Mouse (Mus musculus) hindbrain, postnatal 0 days (tissue): ENCODE measurements around the gene Rasgef1b. TPM values are rescaled to one million over a fixed set of nuclear protein-coding genes. Genes with fewer than 3 reads are reported as not detected.

Experiments used
- ATAC-seq: fragments of 200-750 bp; cut with Nextera tagmentation; 2 replicates; pipeline ENCODE4 v1.8.0; 2017; ENCODE audit warnings: mild to moderate bottlenecking, moderate TSS enrichment, moderate library complexity
- DNase-seq: peaks from one replicate; pipeline ENCODE4 v3.0.0-alpha.2; 2015; ENCODE audit warnings: low spot score
- H3K27ac ChIP-seq: fragments of 300-500 bp; sonication (generic); 2 replicates; pipeline ENCODE4 v1.5.1; 2014; ENCODE audit warnings: mild to moderate bottlenecking
- H3K27me3 ChIP-seq: fragments of 300-500 bp; sonication (generic); 2 replicates; pipeline ENCODE4 v1.6.1; 2014; ENCODE audit warnings: low read length, mixed read lengths; ENCODE audit not compliant: insufficient read depth
- H3K36me3 ChIP-seq: fragments of 300-500 bp; sonication (generic); 2 replicates; pipeline ENCODE4 v1.6.1; 2014; ENCODE audit warnings: low read length, mixed read lengths; ENCODE audit not compliant: insufficient read depth
- H3K4me1 ChIP-seq: fragments of 300-500 bp; sonication (generic); 2 replicates; pipeline ENCODE4 v1.6.1; 2014; ENCODE audit warnings: antibody characterized with exemption, low read length, mixed read lengths; ENCODE audit not compliant: insufficient read depth
- H3K4me2 ChIP-seq: fragments of 300-500 bp; sonication (generic); 2 replicates; pipeline ENCODE4 v1.6.1; 2014; ENCODE audit warnings: low read depth, mild to moderate bottlenecking, low read length, moderate library complexity, mixed read lengths
- H3K4me3 ChIP-seq: fragments of 300-500 bp; sonication (generic); 2 replicates; pipeline ENCODE4 v1.5.1; 2014; ENCODE audit warnings: low read length
- H3K9ac ChIP-seq: fragments of 300-500 bp; sonication (generic); replicated peaks from 2 replicates; pipeline ENCODE4 v1.6.1; 2014; ENCODE audit warnings: mild to moderate bottlenecking, low read length, moderate library complexity, mixed read lengths
- H3K9me3 ChIP-seq: fragments of 300-500 bp; sonication (generic); 2 replicates; pipeline ENCODE4 v1.6.1; 2016; ENCODE audit warnings: low read length, mixed read lengths
- CTCF ChIP-seq: IDR thresholded peaks from 2 replicates; pipeline ENCODE4 v1.5.1; 2016; ENCODE audit warnings: antibody characterized with exemption, control low read depth, low read depth
- WGBS: fragments of 180-500 bp; shearing (Covaris S2); extraction: QIAGEN DNeasy Blood & Tissue Kit; methylation state at CpG from one replicate; pipeline ENCODE4 v1.1.7; 2014; 5-methylcytosine and 5-hydroxymethylcytosine counted together
- polyA plus RNA-seq: library from polyadenylated mRNA; unstranded; fragments of >200 nt; fragmentation: Nextera tagmentation; extraction: Ambion mirVana; gene quantifications from 2 replicates; pipeline ENCODE4 v1.2.1, GENCODE M21; 2015
- total RNA-seq: library from RNA; depleted of rRNA; stranded (reverse); fragments of >200 nt; gene quantifications from 2 replicates; pipeline ENCODE4 v1.2.3, GENCODE M21; 2014

The Rasgef1b gene
- total and polyA plus RNA-seq, 2 experiments from 2014 or later = 32.0 to 39.9 TPM

GRCm38 (mm10) chr5:99684023-99684422 is 44.8 kb downstream of the Rasgef1b start:
- H3K27me3 ChIP-seq = no peaks in the 10 kb centered on the region
- no peak for DNase-seq
- H3K9me3 ChIP-seq = no peaks in the 10 kb centered on the region
- no peak for ATAC-seq
- H3K4me1 ChIP-seq = no peaks in the 10 kb centered on the region
- H3K4me2 ChIP-seq = no peak overlapping the region
- no peak for TF ChIP-seq CTCF
- 29% methylated on average over 2 of the region's 2 CpGs for WGBS
- no peak overlapping the region for H3K27ac ChIP-seq
- H3K36me3 ChIP-seq = no peaks in the 10 kb centered on the region
- no peak overlapping the region for H3K4me3 ChIP-seq
- H3K9ac ChIP-seq = no peak overlapping the region

- Histone ChIP-seq H3K4me1 (no peaks in the 10 kb centered on the region; the same call in 1 of the 2 replicates), H3K27me3 (no peaks in the 10 kb centered on the region), H3K9ac (no peak overlapping the region), H3K36me3 (no peaks in the 10 kb centered on the region), H3K9me3 (no peaks in the 10 kb centered on the region), H3K27ac (no peak overlapping the region), H3K4me2 (no peak overlapping the region), H3K4me3 (no peak overlapping the region)
- no peak for TF ChIP-seq CTCF
- DNase-seq (peak; percentile 34), ATAC-seq (no peak)
- WGBS = 58% methylated on average over 9 of the region's 9 CpGs
Measured at GRCm38 (mm10) chr5:99669971-99670571, 58.8 kb downstream of the Rasgef1b start.

- Histone ChIP-seq H3K9me3 (no peaks in the 10 kb centered on the region), H3K4me3 (no peak overlapping the region), H3K4me1 (no peaks in the 10 kb centered on the region), H3K36me3 (no peaks in the 10 kb centered on the region), H3K9ac (no peak overlapping the region), H3K27me3 (no peaks in the 10 kb centered on the region), H3K4me2 (no peak overlapping the region), H3K27ac (no peak overlapping the region)
- ATAC-seq (no peak), DNase-seq (no peak)
- WGBS = 69% methylated on average over 5 of the region's 5 CpGs
- TF ChIP-seq CTCF = no peak
Measured at GRCm38 (mm10) chr5:99656024-99656423, 72.8 kb downstream of the Rasgef1b start.

- Histone ChIP-seq H3K27ac (no peak overlapping the region), H3K27me3 (no peaks in the 10 kb centered on the region), H3K4me2 (no peak overlapping the region), H3K9me3 (no peaks in the 10 kb centered on the region), H3K9ac (no peak overlapping the region), H3K4me3 (no peak overlapping the region), H3K36me3 (no peaks in the 10 kb centered on the region), H3K4me1 (no peaks in the 10 kb centered on the region)
- DNase-seq = no peak
- WGBS = 71% methylated on average over 10 of the region's 10 CpGs
- TF ChIP-seq CTCF = no peak
- ATAC-seq = peak; percentile 12; the same call in 1 of the 2 replicates
Measured at GRCm38 (mm10) chr5:99652931-99653330, 75.9 kb downstream of the Rasgef1b start.

- Histone ChIP-seq H3K4me1 (no peaks in the 10 kb centered on the region), H3K9ac (no peak overlapping the region), H3K4me2 (no peak overlapping the region), H3K4me3 (no peak overlapping the region), H3K9me3 (no peaks in the 10 kb centered on the region), H3K27ac (no peak overlapping the region), H3K27me3 (no peaks in the 10 kb centered on the region), H3K36me3 (no peaks in the 10 kb centered on the region)
- ATAC-seq (no peak), DNase-seq (no peak)
- WGBS = 80% methylated on average over 6 of the region's 6 CpGs
- TF ChIP-seq CTCF = no peak
Measured at GRCm38 (mm10) chr5:99641407-99641806, 87.5 kb downstream of the Rasgef1b start.

- Histone ChIP-seq H3K27ac (no peak overlapping the region), H3K27me3 (no peaks in the 10 kb centered on the region), H3K4me2 (no peak overlapping the region), H3K4me1 (no peaks in the 10 kb centered on the region), H3K36me3 (no peaks in the 10 kb centered on the region), H3K9ac (no peak overlapping the region), H3K9me3 (no peaks in the 10 kb centered on the region), H3K4me3 (no peak overlapping the region)
- WGBS = 36% methylated on average over 7 of the region's 7 CpGs
- DNase-seq (no peak), ATAC-seq (no peak)
- TF ChIP-seq CTCF = no peak
Measured at GRCm38 (mm10) chr5:99636575-99636974, 92.3 kb downstream of the Rasgef1b start.

GRCm38 (mm10) chr5:99634010-99634541 is 94.8 kb downstream of the Rasgef1b start:
- Histone ChIP-seq H3K36me3 (no peaks in the 10 kb centered on the region), H3K27me3 (no peaks in the 10 kb centered on the region), H3K4me1 (no peaks in the 10 kb centered on the region), H3K9ac (no peak overlapping the region), H3K27ac (no peak overlapping the region), H3K9me3 (no peaks in the 10 kb centered on the region), H3K4me2 (no peak overlapping the region), H3K4me3 (no peak overlapping the region)
- DNase-seq = no peak
- TF ChIP-seq CTCF = peak; percentile 43
- no peak for ATAC-seq
- 69% methylated on average over 8 of the region's 8 CpGs for WGBS
